Mouse (Mus musculus) heart, postnatal 0 days (tissue): ENCODE data around the gene Olfr545. TPM values are rescaled to one million over a fixed set of nuclear protein-coding genes. Genes with fewer than 3 reads are reported as not detected.
"Not testable (repeated sequence)": the region's sequence is repeated elsewhere in the genome, so short reads cannot be mapped to it uniquely, and the experiment has no call there.

ENCODE experiments used
- ATAC-seq: fragments of 200-750 bp; cut with Nextera tagmentation; 2 replicates; pipeline ENCODE4 v1.8.0; 2017; ENCODE audit warnings: low read depth, moderate number of reproducible peaks, moderate library complexity; ENCODE audit not compliant: insufficient read depth
- DNase-seq: peaks from one replicate; pipeline ENCODE4 v3.0.0-alpha.2; 2016; ENCODE audit warnings: low spot score
- H3K27ac ChIP-seq: fragments of 300-500 bp; sonication (generic); 2 replicates; pipeline ENCODE4 v1.5.1; 2014; ENCODE audit warnings: low read depth, mild to moderate bottlenecking
- H3K27me3 ChIP-seq: fragments of 300-500 bp; sonication (generic); 2 replicates; pipeline ENCODE4 v1.6.1; 2014; ENCODE audit warnings: low read length, mixed read lengths; ENCODE audit not compliant: control insufficient read depth, insufficient read depth
- H3K36me3 ChIP-seq: fragments of 300-500 bp; sonication (generic); replicated peaks from 2 replicates; pipeline ENCODE4 v1.6.1; 2014; ENCODE audit warnings: low read length, mixed read lengths; ENCODE audit not compliant: control insufficient read depth, insufficient read depth
- H3K4me1 ChIP-seq: fragments of 300-500 bp; sonication (generic); 2 replicates; pipeline ENCODE4 v1.6.1; 2014; ENCODE audit warnings: antibody characterized with exemption; ENCODE audit not compliant: control insufficient read depth, insufficient read depth
- H3K4me2 ChIP-seq: fragments of 300-500 bp; sonication (generic); 2 replicates; pipeline ENCODE4 v1.6.1; 2014; ENCODE audit warnings: low read depth, mild to moderate bottlenecking, low read length, moderate library complexity
- H3K4me3 ChIP-seq: fragments of 300-500 bp; sonication (generic); 2 replicates; pipeline ENCODE4 v1.5.1; 2014; ENCODE audit warnings: low read depth, low read length
- H3K9ac ChIP-seq: fragments of 300-500 bp; sonication (generic); replicated peaks from 2 replicates; pipeline ENCODE4 v1.6.1; 2014; ENCODE audit warnings: low read depth, low read length, mixed read lengths
- H3K9me3 ChIP-seq: fragments of 300-500 bp; sonication (generic); replicated peaks from 2 replicates; pipeline ENCODE4 v1.6.1; 2016; ENCODE audit warnings: low read length; ENCODE audit not compliant: control insufficient read depth
- CTCF ChIP-seq: IDR thresholded peaks from 2 replicates; pipeline ENCODE4 v1.5.1; 2016; ENCODE audit warnings: antibody characterized with exemption, control low read depth, low read depth
- EP300 ChIP-seq: IDR thresholded peaks from 2 replicates; pipeline ENCODE4 v1.6.1; 2016; ENCODE audit warnings: antibody characterized with exemption, low read depth
- WGBS: fragments of 180-500 bp; shearing (Covaris S2); extraction: QIAGEN DNeasy Blood & Tissue Kit; methylation state at CpG from one replicate; pipeline ENCODE4 v1.1.7; 2014; 5-methylcytosine and 5-hydroxymethylcytosine counted together
- polyA plus RNA-seq: library from polyadenylated mRNA; unstranded; fragments of >200 nt; fragmentation: Nextera tagmentation; extraction: Ambion mirVana; gene quantifications from 2 replicates; pipeline ENCODE4 v1.2.1, GENCODE M21; 2015
- total RNA-seq: library from RNA; depleted of rRNA; stranded (reverse); fragments of >200 nt; gene quantifications from 2 replicates; pipeline ENCODE4 v1.2.3, GENCODE M21; 2014; ENCODE audit warnings: low replicate concordance

Gene Olfr545
- total and polyA plus RNA-seq, 2 experiments from 2014 or later = not detected

DNA sequence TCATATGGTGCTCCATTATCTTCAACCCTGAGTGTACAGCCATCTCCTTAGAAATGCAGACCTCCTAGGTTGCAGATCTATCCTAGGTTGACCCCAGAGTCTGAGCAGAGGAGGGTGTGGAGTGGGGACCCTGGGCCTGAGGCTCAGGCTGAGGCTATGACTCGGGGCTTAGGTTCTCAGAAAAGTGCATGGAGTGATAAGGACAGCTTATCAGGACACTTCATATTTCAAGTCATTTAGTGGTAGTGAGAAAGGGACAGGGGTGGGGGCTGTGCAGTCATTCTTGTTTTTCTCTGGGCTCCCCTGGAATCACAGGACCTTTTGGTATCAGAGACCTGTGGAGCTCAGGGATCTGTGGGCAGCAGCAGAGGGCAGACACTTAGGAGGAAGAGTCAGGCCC lies 13.3 kb downstream of the Olfr545 start:
- no peak overlapping the region for H3K4me2 ChIP-seq
- ATAC-seq (no peak), DNase-seq (no peak)
- H3K27ac ChIP-seq = no peak overlapping the region
- no peak overlapping the region for H3K4me3 ChIP-seq
- no peaks in the 10 kb centered on the region for H3K9me3 ChIP-seq
- TF ChIP-seq EP300 (no peak), CTCF (no peak)
- no peak overlapping the region for H3K9ac ChIP-seq
- WGBS = 19% methylated on average over 1 of the region's 1 CpGs
- H3K4me1 ChIP-seq = no peaks in the 10 kb centered on the region
- H3K36me3 ChIP-seq = no peaks in the 10 kb centered on the region
- no peaks in the 10 kb centered on the region for H3K27me3 ChIP-seq

DNA sequence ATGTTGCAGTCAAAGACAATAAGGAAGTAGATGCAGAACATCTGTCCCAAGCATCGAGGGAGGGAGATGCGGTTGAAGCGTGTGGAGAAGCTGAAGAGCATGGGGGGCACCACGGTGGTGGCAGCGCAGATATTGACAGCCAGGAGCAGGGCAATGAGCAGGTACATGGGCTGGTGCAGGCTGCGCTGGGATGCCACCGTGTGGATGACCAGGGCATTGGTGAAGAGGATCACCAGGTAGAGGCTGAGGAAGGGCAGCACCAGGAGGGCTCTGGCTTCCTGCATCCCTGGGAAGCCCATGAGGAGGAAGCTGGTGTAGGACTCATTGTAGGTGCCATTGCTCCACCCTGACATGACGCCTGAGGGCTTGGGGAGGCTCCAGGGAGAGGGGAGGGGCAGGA lies 14.6 kb downstream of the Olfr545 start:
- not testable (repeated sequence) for H3K4me3 ChIP-seq, DNase-seq, H3K36me3 ChIP-seq, H3K9ac ChIP-seq, H3K27me3 ChIP-seq, H3K9me3 ChIP-seq, H3K4me2 ChIP-seq, H3K4me1 ChIP-seq, ATAC-seq, H3K27ac ChIP-seq
- WGBS = 70% methylated on average over 7 of the region's 8 CpGs

DNA sequence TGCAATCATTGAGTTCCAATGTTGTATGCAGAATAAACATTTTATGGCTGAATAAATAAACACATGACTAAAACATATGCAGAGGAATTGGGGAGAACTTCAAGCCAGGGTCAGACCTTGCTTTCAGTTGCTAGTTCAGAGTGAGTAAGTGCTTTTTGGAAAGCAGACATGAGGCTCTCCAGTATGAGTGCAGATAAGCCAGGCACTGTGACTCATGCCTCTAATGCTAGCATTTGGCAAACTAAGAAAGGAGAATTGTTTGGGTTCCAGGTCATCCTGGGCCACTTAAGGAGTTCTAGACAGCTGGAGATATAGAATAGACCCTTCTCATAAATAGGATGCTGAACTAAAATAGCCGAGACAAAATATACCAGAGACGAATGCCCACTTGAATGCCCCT lies 15.7 kb downstream of the Olfr545 start:
- ATAC-seq (peak; percentile 48; the same call in 1 of the 2 replicates), DNase-seq (no peak)
- Histone ChIP-seq H3K4me3 (no peak overlapping the region), H3K4me2 (no peak overlapping the region), H3K27ac (no peak overlapping the region), H3K36me3 (no peaks in the 10 kb centered on the region), H3K4me1 (peaks cover 5% of the 10 kb centered on the region; the same call in 1 of the 2 replicates), H3K9ac (no peak overlapping the region), H3K27me3 (no peaks in the 10 kb centered on the region), H3K9me3 (no peaks in the 10 kb centered on the region)
- no peak for TF ChIP-seq EP300
- 38% methylated on average over 2 of the region's 2 CpGs for WGBS

- Histone ChIP-seq H3K27me3 (no peaks in the 10 kb centered on the region), H3K9me3 (no peaks in the 10 kb centered on the region), H3K9ac (no peak within 1 kb of the TSS), H3K4me1 (peaks cover 5% of the 10 kb centered on the region; the same call in 1 of the 2 replicates), H3K4me3 (no peak within 1 kb of the TSS), H3K4me2 (no peak within 1 kb of the TSS), H3K36me3 (no peaks in the 10 kb centered on the region), H3K27ac (no peak within 1 kb of the TSS)
- DNase-seq (no peak), ATAC-seq (no peak)
- TF ChIP-seq CTCF (no peak), EP300 (no peak)
- WGBS = 94% methylated on average over 4 of the region's 4 CpGs
Observed at GRCm38 (mm10) chr7:102481579-102481978, 17.8 kb downstream of the Olfr545 start, which contains the start of gene Olfr543. Olfr543 (minus strand) TSS chr7:102481679.

GRCm38 (mm10) chr7:102480821-102481220 lies 18.6 kb downstream of the Olfr545 start:
- H3K4me2 ChIP-seq = no peak overlapping the region
- no peaks in the 10 kb centered on the region for H3K9me3 ChIP-seq
- H3K36me3 ChIP-seq = no peaks in the 10 kb centered on the region
- H3K27ac ChIP-seq = no peak overlapping the region
- ATAC-seq = no peak
- TF ChIP-seq CTCF (no peak), EP300 (no peak)
- no peak overlapping the region for H3K4me3 ChIP-seq
- H3K27me3 ChIP-seq = no peaks in the 10 kb centered on the region
- 57% methylated on average over 4 of the region's 4 CpGs for WGBS
- DNase-seq = no peak
- H3K4me1 ChIP-seq = peaks cover 5% of the 10 kb centered on the region; the same call in 1 of the 2 replicates
- no peak overlapping the region for H3K9ac ChIP-seq

DNA sequence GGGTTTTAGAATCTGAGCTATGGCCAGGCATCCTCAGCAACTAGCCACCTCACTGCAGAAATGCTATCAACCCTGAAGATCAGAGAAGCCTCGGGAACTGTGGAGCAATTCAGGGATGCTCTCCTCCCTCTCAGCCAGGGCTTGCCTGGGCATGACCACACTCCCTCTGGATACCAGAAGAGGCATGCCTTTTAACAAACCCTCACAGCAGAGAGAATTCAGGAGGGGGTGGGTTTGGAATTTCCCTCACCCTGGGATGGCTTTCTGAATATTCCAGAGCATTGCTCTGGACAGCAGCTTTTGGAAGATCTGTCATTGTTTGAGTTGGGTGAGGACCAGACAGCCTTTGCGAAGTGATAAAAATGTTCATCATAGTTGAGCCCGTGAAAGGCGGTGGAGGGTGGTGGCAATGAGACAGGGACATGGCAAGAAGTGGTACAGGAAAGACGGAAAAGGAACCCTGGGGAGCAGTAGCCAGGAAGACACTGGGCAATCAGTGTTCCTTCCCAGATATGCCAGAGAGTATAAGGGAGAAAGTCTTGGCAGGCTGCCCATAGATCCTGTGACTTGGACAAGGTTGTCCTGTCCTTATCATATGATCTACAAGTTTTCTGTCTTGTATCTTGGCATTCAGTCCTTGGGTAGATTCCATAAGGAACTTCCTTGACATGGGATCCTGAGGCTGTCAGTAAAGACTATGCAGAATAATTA lies 19.9 kb downstream of the Olfr545 start:
- Histone ChIP-seq H3K4me1 (peaks cover 5% of the 10 kb centered on the region; the same call in 1 of the 2 replicates), H3K9ac (no peak overlapping the region), H3K4me3 (no peak overlapping the region), H3K27ac (no peak overlapping the region), H3K36me3 (no peaks in the 10 kb centered on the region), H3K9me3 (no peaks in the 10 kb centered on the region), H3K4me2 (no peak overlapping the region), H3K27me3 (no peaks in the 10 kb centered on the region)
- ATAC-seq (no peak), DNase-seq (no peak)
- WGBS = 31% methylated on average over 5 of the region's 5 CpGs
- TF ChIP-seq CTCF (no peak), EP300 (no peak)
